12 mouse cellular contexts compared by ENCODE assay signal in the genomic region with DNA sequence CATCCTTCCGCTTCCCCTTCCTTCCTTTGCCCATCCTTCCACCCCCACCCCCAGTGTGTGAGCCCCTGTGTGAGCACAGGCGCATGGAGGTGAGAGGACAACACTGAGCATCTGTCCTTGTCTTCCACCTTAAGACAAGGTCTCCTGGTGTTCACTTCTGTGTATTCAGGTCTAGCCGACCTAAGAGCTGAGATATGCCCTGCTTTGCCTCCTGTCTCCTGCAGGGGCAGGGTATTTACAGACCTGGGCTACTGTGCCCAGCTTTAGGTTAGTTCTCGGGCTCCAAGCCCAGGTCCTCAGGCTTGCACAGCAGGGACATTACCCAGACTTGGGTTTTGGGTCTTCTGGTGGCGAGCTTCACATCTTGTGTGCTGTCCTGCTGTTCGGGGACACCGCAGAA. TPM values are rescaled to one million over a fixed set of nuclear protein-coding genes. Genes with fewer than 3 reads are reported as not detected.
A peak's percentile ranks its signal among the peaks of the same experiment; 100 is the strongest.
DNase-seq lines count a peak whose midpoint lies in the region; ATAC-seq and TF ChIP-seq lines count a peak whose summit lies in the region.
"Had no signal": no experiment of that assay in that cellular context is flagged by ENCODE, and none has a peak within 500 bp of the region (broad histone marks: within the 10 kb centered on the region; RNA-seq: fewer than 3 reads in every experiment).

No protein-coding gene starts in this region.

- TF ChIP-seq CTCF in kidney, adult 2 months (conservative IDR thresholded peaks at IDR 0.05; ENCODE audit: insufficient read depth, insufficient read length, low read depth, low read length) = peak; percentile 34; the same call in 1 of the 2 replicates

- no peak for DNase-seq in kidney, adult 2 months
- no peak for DNase-seq in kidney, adult 8-10 months
- peak; percentile 21 for DNase-seq in A20 (ENCODE audit: low read depth, low spot score)
- DNase-seq in CD8-positive naive resting alpha-beta T cell, adult 2 months (ENCODE audit: low read depth in 2 of 2, low spot score in 2 of 2) = peak; percentile 13 to 19
- no peak for DNase-seq in adrenal gland, postnatal 25 days
- DNase-seq in neural tube, embryonic 10.5 days (ENCODE audit: extremely low spot score, low spot score) = no peak
- DNase-seq: adrenal gland, adult 2 months; heart, postnatal 4 days; kidney, adult 18-20 months had no signal

- no peaks in the 10 kb centered on the region for H3K4me1 ChIP-seq in kidney, adult 2 months (ENCODE audit: control insufficient read depth, insufficient read depth, low read length)
- H3K4me1 ChIP-seq in limb, embryonic 12.5 days (replicated peaks) = peaks cover 8% of the 10 kb centered on the region

- no peak overlapping the region for H3K4me3 ChIP-seq in kidney, adult 2 months (ENCODE audit: insufficient read depth, low read depth, low read length)
- H3K4me3 ChIP-seq in limb, embryonic 12.5 days (replicated peaks) = no peak overlapping the region
- H3K4me3 ChIP-seq: embryonic facial prominence, embryonic 13.5 days had no signal

- WGBS in kidney, adult 2 months = 56% methylated on average over 7 of the region's 7 CpGs
- 41% methylated on average over 7 of the region's 7 CpGs for WGBS in limb, embryonic 12.5 days

- no peaks in the 10 kb centered on the region for H3K27me3 ChIP-seq in kidney, adult 2 months (replicated peaks; ENCODE audit: control insufficient read depth, insufficient read depth, low read length)
- H3K27me3 ChIP-seq in limb, embryonic 12.5 days = no peaks in the 10 kb centered on the region; the same call in 1 of the 2 replicates
- H3K27me3 ChIP-seq: embryonic facial prominence, embryonic 13.5 days had no signal

- no peaks in the 10 kb centered on the region for H3K9me3 ChIP-seq in limb, embryonic 12.5 days
- H3K9me3 ChIP-seq: embryonic facial prominence, embryonic 13.5 days had no signal

- H3K27ac ChIP-seq in kidney, adult 2 months (ENCODE audit: insufficient read depth, low read depth, low read length) = no peak overlapping the region
- no peak overlapping the region for H3K27ac ChIP-seq in limb, embryonic 12.5 days
- H3K27ac ChIP-seq: embryonic facial prominence, embryonic 13.5 days had no signal

- ATAC-seq in limb, embryonic 12.5 days (ENCODE audit: insufficient number of reproducible peaks, insufficient read depth, low FRiP score, low TSS enrichment, low read depth) = no peak

- no peaks in the 10 kb centered on the region for H3K36me3 ChIP-seq in kidney, adult 2 months (ENCODE audit: control insufficient read depth, insufficient read depth, low read length)
- no peaks in the 10 kb centered on the region for H3K36me3 ChIP-seq in limb, embryonic 12.5 days
- H3K36me3 ChIP-seq: embryonic facial prominence, embryonic 13.5 days had no signal

- H3K9ac ChIP-seq in limb, embryonic 12.5 days (replicated peaks) = no peak overlapping the region
- H3K9ac ChIP-seq: embryonic facial prominence, embryonic 13.5 days had no signal

- peak overlapping the region; percentile 37 for H3K4me2 ChIP-seq in limb, embryonic 12.5 days
- H3K4me2 ChIP-seq: embryonic facial prominence, embryonic 13.5 days had no signal

- no peak for TF ChIP-seq POLR2A in kidney, adult 2 months (IDR thresholded peaks at IDR 0.05; ENCODE audit: low read depth, low read length)

RNA-seq across cellular contexts. Expression of gene Hexa, which starts 22.2 kb away (rescaled TPM):
- polyA plus RNA-seq in kidney, adult 2 months (2012; rRNA removed) = 76.1 and 77.7 TPM in 2 replicates
- 49.7 and 53.0 TPM in 2 replicates for polyA plus RNA-seq in limb, embryonic 12.5 days (2016; fragmentation: Nextera tagmentation; extraction: Ambion mirVana)
- total RNA-seq in adrenal gland, postnatal 25 days (2021) = 148 and 158 TPM in 2 replicates

RNA-seq across cellular contexts. Expression of gene Tmem202, which starts 22.5 kb away (rescaled TPM):
- polyA plus RNA-seq in kidney, adult 2 months (2012; rRNA removed) = 0.14 TPM in 1 of 2 replicates, not detected in the other
- 0.19 TPM in 1 of 2 replicates, not detected in the other for polyA plus RNA-seq in limb, embryonic 12.5 days (2016; fragmentation: Nextera tagmentation; extraction: Ambion mirVana)
- total RNA-seq in adrenal gland, postnatal 25 days (2021) = 3.5 and 5.0 TPM in 2 replicates
- polyA plus RNA-seq: embryonic facial prominence, embryonic 13.5 days; lung, embryonic 16.5 days had no signal

RNA-seq across cellular contexts. Expression of gene Arih1, which starts 30.7 kb away (rescaled TPM):
- polyA plus RNA-seq in kidney, adult 2 months (2012; rRNA removed) = 14.3 and 16.9 TPM in 2 replicates
- 23.8 and 25.3 TPM in 2 replicates for polyA plus RNA-seq in limb, embryonic 12.5 days (2016; fragmentation: Nextera tagmentation; extraction: Ambion mirVana)
- 138 and 142 TPM in 2 replicates for total RNA-seq in adrenal gland, postnatal 25 days (2021)

Comparison
In these comparisons a context has a peak if more than half of its experiments do, and no peak if none do; other contexts are left out.
1. DNase-seq: peak in A20 (single experiment) and CD8-positive naive resting alpha-beta T cell, adult 2 months (2 of 2); none in kidney, adult 2 months (single experiment), kidney, adult 8-10 months (0 of 2), adrenal gland, postnatal 25 days (single experiment) and neural tube, embryonic 10.5 days (single experiment).